Mouse (Mus musculus): ENCODE data around the gene Efhb. TPM values are rescaled to one million over a fixed set of nuclear protein-coding genes. Genes with fewer than 3 reads are reported as not detected.

Gene Efhb
- polyA plus RNA-seq (2015; fragmentation: Nextera tagmentation; extraction: Ambion mirVana) = 0.72 and 0.90 TPM in 2 replicates

GRCm38 (mm10) chr17:53462603-53463495 lies at the start of gene Efhb:
Gene Efhb (minus strand): TSS chr17:53463321.

GRCm38 (mm10) chr17:53478858-53479603 lies 15.9 kb upstream of the Efhb start, which contains the start of gene Rab5a:
Gene Rab5a (plus strand): TSS chr17:53479234.

Other genes starting within 250 kb of the Efhb start
- 93.5 and 120 TPM in 2 replicates for gene Rab5a, start 15.9 kb upstream of the Efhb start, polyA plus RNA-seq (2015; fragmentation: Nextera tagmentation; extraction: Ambion mirVana)
- 0.17 TPM in 1 of 2 replicates, not detected in the other for gene Pp2d1, start 76.1 kb upstream of the Efhb start, polyA plus RNA-seq (2015; fragmentation: Nextera tagmentation; extraction: Ambion mirVana)
- gene Kat2b, start 103.5 kb upstream of the Efhb start, polyA plus RNA-seq (2015; fragmentation: Nextera tagmentation; extraction: Ambion mirVana) = 6.6 and 9.5 TPM in 2 replicates
- 11.8 and 12.4 TPM in 2 replicates for gene Sgo1, start 226.0 kb upstream of the Efhb start, polyA plus RNA-seq (2015; fragmentation: Nextera tagmentation; extraction: Ambion mirVana)